Mouse (Mus musculus): Measurements from ENCODE around the gene Lamb2.

The Lamb2 gene

DNA sequence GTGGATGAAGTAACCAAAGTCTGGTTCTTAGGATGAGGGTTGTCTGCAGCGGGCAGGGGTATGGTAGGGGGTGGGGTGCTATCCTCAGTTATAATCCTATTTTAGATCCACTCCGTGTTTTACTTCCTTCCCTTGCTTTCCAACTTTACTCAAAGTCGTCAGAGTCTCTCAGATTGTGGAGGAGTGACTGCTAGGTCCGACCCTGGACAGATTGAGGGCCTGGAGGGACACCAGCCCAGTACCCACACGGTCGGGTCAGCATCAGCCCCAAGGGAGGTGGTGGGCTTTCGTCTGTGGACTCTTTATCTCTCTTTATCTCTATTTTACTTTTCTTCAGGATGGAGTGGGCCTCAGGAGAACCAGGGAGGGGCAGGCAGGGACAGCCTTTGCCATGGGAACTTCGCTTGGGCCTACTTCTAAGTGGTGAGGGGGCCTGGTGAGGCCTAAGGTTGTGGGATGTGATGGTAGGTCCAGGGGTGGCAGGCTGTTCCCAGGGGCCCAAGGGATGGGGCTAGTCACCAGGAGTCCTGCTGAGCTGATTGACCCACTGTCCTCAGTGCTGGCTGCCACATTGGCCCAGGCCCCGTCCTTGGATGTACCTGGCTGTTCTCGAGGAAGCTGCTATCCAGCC lies at the start of gene Lamb2:
Gene Lamb2 (plus strand): TSS at position 16 of the 631 bp plus-strand sequence.
- peak; percentile 74 for DNase-seq

DNA sequence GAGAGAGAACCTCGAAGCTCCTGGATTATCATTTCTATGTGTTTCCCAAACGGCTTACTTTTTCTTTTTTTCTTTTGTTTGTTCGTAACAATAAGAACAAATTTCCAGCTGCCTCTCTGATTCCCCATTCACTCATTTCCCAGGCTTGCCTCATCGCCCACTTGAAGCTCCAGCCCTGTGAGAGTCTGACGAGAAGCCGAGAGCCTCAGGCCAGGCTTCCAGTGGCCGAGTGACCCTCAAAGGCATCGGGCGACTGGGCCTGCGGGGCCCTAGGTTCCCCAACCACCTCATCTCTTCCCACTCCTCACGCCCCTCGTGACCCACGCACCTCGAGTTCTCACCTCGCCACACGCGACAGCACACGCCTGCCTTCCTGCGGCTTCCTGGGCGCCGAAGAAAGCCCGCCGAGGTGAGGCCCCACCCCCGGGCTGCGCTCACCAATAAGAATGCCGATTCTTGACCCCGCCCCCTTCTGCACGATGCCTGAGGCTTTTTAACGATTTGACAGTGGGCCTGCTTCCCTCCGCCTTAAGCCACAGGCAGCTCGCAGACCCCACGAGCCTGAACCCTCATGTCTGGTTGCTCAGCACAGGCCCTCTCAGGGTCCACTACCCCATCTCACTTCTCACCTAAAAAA lies 48.0 kb upstream of the Lamb2 start:
- DNase-seq = peak; percentile 64

DNA sequence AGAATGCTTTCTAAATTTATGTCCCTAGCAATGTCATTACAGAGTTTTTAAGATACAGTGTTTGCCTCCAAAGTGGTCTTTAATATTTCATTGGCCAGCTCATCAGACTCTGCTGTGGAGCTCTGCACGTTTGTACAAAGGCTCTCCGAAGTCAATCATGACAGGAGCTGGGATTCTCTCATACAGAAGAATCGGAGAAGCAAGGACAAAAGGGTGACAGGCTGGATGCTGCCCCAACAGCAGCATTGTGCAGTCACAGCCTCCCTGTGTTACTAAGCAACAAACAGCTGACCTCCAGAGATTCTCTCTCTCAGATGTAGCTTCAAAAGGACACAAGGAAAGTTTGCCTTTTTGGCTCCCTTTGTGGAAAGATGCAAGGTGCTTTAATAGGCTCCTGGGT lies 43.4 kb upstream of the Lamb2 start, which contains the start of gene BC048562:
Gene BC048562 (plus strand): TSS at position 301 of the 400 bp plus-strand sequence.
- DNase-seq = no peak

DNA sequence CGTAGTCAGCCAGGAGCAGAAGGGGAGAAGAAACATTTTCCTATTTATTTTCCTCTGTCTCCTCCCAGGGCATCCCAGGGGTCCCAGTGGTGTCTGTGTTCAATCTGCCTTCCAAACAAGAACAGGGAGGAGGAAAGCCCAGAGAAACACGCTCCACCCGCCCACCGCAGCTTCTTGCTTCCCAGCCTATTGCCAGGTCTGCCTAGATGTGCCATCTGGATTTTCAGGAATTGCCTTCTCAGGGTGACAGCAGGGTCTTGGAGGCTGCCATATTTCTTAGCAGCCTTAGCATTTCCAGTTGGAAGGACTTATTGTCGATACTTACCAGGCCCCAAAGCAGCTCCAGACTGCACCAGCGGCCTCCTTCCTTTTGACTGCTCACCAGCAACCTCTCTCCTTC lies 40.4 kb upstream of the Lamb2 start:
- no peak for DNase-seq

DNA sequence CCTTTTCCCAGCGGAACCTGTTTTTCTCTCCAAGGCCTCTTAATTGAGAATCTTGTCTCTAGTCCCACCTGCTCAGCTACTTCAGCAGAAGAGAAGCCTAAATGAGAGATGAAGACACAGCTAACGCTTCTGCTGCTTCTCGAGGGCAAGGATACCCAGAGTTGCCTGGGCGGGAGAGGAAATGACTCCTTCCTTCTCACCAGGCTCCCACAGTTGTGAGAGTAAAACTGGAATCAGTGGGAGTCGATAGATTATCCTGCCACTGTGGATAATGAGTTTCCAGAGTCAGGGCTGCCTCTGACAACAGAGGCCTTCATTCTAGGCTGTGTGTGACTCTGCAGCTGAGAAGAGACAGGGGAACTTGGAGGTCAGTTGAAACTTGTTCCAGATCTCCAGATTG lies 39.1 kb upstream of the Lamb2 start:
- no peak for DNase-seq

DNA sequence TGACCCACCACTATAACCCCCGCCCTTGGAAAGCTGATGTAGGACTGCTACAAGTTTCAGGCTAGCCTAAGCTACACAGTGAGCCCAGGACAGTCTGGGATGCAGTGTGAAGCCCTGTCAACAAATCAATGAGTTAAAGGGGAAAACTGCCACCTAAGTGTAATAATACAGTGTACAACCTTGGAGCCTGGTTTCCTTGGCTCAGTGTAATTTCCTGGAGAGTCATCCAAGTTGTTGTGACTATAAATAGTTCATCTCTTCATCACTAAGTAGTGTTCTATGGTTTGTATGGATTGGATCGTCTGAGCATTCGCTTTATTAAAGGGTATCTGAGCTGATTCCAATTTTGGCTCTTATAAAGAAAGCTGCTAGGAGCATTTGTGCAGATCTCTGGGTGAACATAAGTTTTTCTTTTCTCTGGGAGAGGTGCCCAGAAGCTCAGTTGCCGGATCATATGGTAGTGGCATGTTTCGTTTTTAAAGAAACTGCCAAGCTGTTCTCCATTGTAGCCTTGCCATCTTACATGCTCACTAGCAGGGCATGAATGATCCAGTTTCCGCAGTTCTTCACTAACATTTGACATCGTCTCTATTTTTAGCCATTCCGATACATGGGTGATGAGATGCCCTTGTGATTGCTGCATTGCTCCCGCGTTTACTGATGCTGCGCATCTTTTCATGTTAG lies 38.2 kb upstream of the Lamb2 start:
- DNase-seq = no peak

GRCm38 (mm10) chr9:108445125-108445524 lies 34.4 kb upstream of the Lamb2 start:
- DNase-seq = no peak

- peak; percentile 62 for DNase-seq
Measured at GRCm38 (mm10) chr9:108449860-108450259, 29.7 kb upstream of the Lamb2 start.

DNA sequence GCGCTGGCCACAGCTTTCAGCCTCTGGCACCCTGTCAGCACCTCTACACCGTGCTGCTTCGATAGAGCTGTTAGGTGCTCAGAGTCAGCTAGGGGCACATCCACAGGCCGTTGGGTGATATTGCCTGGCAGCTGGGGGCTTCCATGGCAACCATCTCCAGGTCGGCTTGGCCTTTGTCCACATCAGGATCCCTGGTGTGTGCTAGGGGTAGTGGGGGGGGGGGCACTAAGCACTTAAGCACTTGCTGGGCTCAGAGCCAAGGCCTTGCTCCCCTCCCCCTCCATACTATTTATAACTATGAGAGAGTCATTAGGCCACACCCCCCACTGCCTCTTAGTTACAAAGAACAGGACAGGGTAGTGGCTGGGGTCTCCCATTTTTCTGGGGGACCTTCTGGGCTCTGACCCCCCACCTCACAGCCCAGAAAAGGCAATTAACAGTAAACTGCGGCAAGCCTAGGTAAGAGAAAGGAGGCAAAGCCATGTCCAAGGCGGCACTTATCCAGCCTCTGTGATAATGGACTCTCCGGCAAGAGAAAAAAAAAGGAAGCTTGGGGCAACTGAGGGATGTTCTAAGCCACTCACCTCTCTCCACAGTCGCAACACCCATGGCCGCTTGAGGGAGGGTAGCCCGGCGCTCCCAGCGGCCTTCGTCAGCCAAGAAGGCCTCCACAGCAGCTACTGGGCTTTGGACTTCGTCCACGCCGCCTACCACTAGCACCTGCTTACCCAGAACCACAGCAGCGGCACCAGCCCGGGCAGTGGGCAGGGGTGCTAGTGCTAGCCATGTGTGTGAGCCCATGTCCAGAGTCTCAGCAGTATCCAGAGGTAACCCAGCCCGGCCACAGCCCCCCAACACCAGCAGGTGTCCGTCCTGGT lies 29.0 kb upstream of the Lamb2 start:
- DNase-seq = peak; percentile 67

DNA sequence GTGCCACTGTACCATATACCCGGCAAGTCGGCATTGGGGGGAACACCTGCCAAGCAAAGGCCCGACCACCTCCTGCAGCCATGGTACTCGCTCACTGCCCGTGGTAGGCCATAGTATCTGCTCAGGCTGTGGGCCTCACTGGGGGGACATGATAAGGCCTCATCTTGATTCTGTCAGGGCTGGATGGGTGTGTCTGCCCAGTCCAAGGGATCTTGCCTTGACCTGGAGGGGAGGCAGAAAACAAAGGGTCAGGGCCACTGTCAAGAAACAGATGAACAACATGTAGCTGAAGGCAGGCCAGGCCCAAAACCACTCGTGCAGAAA lies 28.4 kb upstream of the Lamb2 start:
- no peak for DNase-seq

GRCm38 (mm10) chr9:108451519-108452160 lies 27.9 kb upstream of the Lamb2 start:
- no peak for DNase-seq

DNA sequence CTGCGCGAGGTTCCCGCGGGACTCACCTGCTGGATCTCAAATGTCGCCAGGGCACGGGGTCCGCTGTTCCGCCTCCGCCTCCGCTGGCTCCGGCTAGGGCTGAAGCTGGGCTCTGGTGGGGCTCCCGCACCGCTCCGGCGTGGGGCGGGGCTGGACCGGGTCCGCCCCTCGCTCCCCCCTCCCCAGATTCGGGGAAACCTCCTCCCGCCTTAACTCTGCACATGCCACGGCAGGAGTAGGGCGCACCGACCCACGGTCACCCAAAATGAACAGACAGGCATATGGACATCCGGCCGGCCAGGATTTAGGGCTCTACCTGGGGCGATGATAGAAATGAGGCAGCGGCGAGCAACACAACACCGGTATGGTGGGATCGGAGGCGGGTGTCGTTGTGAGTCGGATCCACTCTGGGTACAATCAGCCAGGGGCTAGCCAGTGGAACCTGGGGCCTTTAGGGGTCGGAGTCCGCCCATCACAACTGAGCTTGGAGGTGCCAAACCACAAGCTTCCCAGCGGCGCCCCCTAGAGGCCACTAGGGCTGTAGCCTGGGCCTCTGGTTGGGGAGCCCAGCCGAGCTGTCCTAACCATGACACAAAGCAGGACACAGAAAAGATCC lies 27.1 kb upstream of the Lamb2 start:
- DNase-seq = peak; percentile 94

- no peak for DNase-seq
Measured at GRCm38 (mm10) chr9:108452911-108453310, 26.6 kb upstream of the Lamb2 start.

GRCm38 (mm10) chr9:108453458-108453857 lies 26.1 kb upstream of the Lamb2 start:
- DNase-seq = no peak

GRCm38 (mm10) chr9:108454429-108454828 lies 25.1 kb upstream of the Lamb2 start:
- no peak for DNase-seq

GRCm38 (mm10) chr9:108455747-108456571 lies 23.6 kb upstream of the Lamb2 start:
- DNase-seq = no peak

- DNase-seq = no peak
Measured at GRCm38 (mm10) chr9:108456953-108457352, 22.6 kb upstream of the Lamb2 start.

GRCm38 (mm10) chr9:108459939-108460318 lies 19.6 kb upstream of the Lamb2 start:
- DNase-seq = no peak

- DNase-seq = peak; percentile 92
Measured at GRCm38 (mm10) chr9:108460319-108461178, 19.0 kb upstream of the Lamb2 start, which contains the start of gene Ccdc71. Gene Ccdc71 (plus strand): TSS chr9:108460527.

DNA sequence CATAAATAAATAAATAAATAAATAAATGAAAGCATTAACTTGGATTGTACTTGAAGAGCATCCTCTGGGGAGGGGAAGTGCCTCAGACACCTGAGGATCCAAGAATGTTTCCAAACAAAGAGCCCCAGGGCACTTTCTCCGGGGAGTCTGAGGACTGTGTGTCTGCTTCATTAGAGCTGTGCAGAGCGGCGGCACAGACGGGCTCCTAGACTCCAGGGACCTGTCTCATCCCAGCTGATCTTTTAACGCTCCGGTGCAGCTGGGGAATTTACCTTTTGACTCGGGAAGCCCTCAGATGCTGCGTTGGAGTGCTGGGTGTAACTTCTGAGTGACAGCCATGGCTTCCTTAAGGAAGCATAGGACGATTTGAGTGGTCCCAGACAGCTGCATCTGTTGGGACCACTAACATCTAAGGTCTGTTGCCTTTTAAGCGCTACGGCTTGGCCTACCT lies 18.3 kb upstream of the Lamb2 start, which contains the start of gene Klhdc8b:
Gene Klhdc8b (minus strand): TSS at position 401 of the 451 bp plus-strand sequence.
- DNase-seq = no peak
